Mouse (Mus musculus) effector memory CD4-positive, alpha-beta T cell, adult 7 months (primary cell): Measurements from ENCODE around the gene Slc5a11. TPM values are rescaled to one million over a fixed set of nuclear protein-coding genes. Genes with fewer than 3 reads are reported as not detected.

Experiments used
- polyA plus RNA-seq: library from polyadenylated mRNA; unstranded; fragments of 100-300 nt; shearing (Covaris generic); gene quantifications from one replicate; pipeline ENCODE4 v1.2.1, GENCODE M21; 2017

Slc5a11 gene
- polyA plus RNA-seq: not detected

DNA sequence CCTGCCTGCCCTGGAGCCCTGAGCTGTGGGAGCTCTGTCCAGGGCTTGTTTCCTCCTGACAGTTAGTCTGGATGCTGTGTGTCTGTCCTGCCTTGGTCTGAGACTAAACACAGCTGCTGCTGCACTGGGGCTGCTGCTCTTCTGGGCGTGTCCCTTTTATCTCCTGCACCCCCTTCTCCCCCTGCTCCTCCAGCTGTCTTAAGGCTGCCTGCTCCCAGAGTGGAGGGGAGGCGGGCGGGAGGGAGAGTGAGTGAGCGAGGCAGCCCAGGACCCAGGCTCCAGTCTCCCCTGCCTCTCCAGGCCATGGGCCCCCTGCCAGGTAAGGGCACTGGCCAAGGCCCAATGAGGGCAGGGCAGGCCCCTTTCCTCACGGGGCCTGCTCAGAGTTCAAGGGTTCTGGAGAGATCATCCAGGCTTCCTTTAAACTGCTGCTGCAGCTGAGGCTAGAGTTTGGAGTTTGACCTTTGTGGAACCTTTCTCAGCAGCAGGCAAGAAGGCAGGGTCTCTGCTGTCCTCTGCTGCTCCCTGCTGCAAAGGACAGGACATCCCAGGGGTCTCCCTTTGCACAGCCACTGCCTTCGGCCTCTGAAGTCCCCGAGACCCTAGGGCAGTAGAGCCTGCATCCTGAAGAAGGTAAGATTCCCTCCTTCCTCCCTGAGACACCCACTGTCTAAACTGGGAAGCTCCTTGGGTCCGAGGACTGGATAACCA is at the start of gene Slc5a11:
Gene Slc5a11, plus strand, starts transcription at position 416 of the 711 bp plus-strand sequence.

Other genes starting within 250 kb of the Slc5a11 start
- 59.7 TPM for gene Rbbp6, start 249.1 kb upstream of the Slc5a11 start, polyA plus RNA-seq
- gene Tnrc6a, start 90.9 kb upstream of the Slc5a11 start, polyA plus RNA-seq: 71.3 TPM
- 12.2 TPM for gene Lcmt1, start 155.0 kb downstream of the Slc5a11 start, polyA plus RNA-seq
- gene Arhgap17, start 155.1 kb downstream of the Slc5a11 start, polyA plus RNA-seq: 43.7 TPM
- gene Aqp8, start 247.5 kb downstream of the Slc5a11 start, polyA plus RNA-seq: not detected